Mouse (Mus musculus) olfactory bulb, adult 2 months (tissue): ENCODE data around the gene Lrrn4cl.

Experiments used
- CTCF ChIP-seq: fragments of 200-500 bp; IDR thresholded peaks from 2 replicates; pipeline ENCODE4 v1.5.1; 2012; ENCODE audit warnings: low read depth, mild to moderate bottlenecking, low read length, moderate library complexity; ENCODE audit not compliant: insufficient read depth
- POLR2A ChIP-seq: fragments of 200-500 bp; IDR thresholded peaks from 2 replicates; pipeline ENCODE4 v1.6.1; 2012; ENCODE audit warnings: mild to moderate bottlenecking, low read depth, low read length, moderate library complexity; ENCODE audit not compliant: insufficient read depth

DNA sequence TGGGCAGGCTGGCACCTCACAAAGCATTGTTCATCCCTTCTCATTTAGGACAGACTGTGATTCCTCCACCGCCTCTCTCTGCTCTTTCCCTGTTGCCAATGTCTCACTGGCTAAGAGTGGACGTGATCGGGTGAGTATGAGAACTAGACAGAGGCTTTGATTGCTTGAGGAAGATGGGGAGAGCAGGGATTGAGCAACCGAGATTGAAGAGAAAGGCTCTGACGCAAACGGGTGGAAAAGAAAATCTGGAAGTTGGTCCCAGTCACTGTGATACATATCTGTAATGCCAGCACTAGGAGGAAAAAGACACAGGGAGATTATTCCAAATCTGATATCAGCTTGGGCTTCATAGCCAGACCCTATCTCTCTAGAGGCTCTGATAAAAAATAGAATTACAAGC, 7.6 kb upstream of the Lrrn4cl start:
- TF ChIP-seq CTCF, result no peak
- no peak for TF ChIP-seq POLR2A
